Mouse (Mus musculus) heart, embryonic 15.5 days (tissue): Measurements from ENCODE around the gene Pilra. TPM values are rescaled to one million over a fixed set of nuclear protein-coding genes. Genes with fewer than 3 reads are reported as not detected.
"Not testable (repeated sequence)": the region's sequence is repeated elsewhere in the genome, so short reads cannot be mapped to it uniquely, and the experiment has no call there.

ENCODE experiments used
- ATAC-seq: fragments of 200-750 bp; cut with Nextera tagmentation; replicated peaks from 2 replicates; pipeline ENCODE4 v1.8.0; 2017; ENCODE audit warnings: low read depth, moderate TSS enrichment; ENCODE audit not compliant: insufficient number of reproducible peaks, insufficient read depth, low FRiP score
- H3K27ac ChIP-seq: fragments of 300-500 bp; sonication (generic); 2 replicates; pipeline ENCODE4 v1.5.1; 2015; ENCODE audit warnings: mild to moderate bottlenecking, inconsistent platforms
- H3K27me3 ChIP-seq: fragments of 300-500 bp; sonication (generic); 2 replicates; pipeline ENCODE4 v1.6.1; 2015; ENCODE audit warnings: inconsistent platforms
- H3K36me3 ChIP-seq: fragments of 300-500 bp; sonication (generic); 2 replicates; pipeline ENCODE4 v1.6.1; 2015; ENCODE audit warnings: mild to moderate bottlenecking, inconsistent platforms
- H3K4me1 ChIP-seq: fragments of 300-500 bp; sonication (generic); replicated peaks from 2 replicates; pipeline ENCODE4 v1.6.1; 2015; ENCODE audit warnings: inconsistent platforms
- H3K4me2 ChIP-seq: fragments of 300-500 bp; sonication (generic); 2 replicates; pipeline ENCODE4 v1.6.1; 2015; ENCODE audit warnings: inconsistent platforms, mild to moderate bottlenecking, moderate library complexity
- H3K4me3 ChIP-seq: fragments of 300-500 bp; sonication (generic); 2 replicates; pipeline ENCODE4 v1.5.1; 2015; ENCODE audit warnings: mild to moderate bottlenecking, inconsistent platforms
- H3K9ac ChIP-seq: fragments of 300-500 bp; sonication (generic); 2 replicates; pipeline ENCODE4 v1.6.1; 2015; ENCODE audit warnings: mild to moderate bottlenecking, inconsistent platforms
- H3K9me3 ChIP-seq: fragments of 300-500 bp; sonication (generic); replicated peaks from 2 replicates; pipeline ENCODE4 v1.6.1; 2016; ENCODE audit warnings: inconsistent platforms
- WGBS: fragments of 180-500 bp; shearing (Covaris S2); methylation state at CpG from one replicate; pipeline ENCODE4 v1.1.7; 2015; ENCODE audit warnings: mixed read lengths; 5-methylcytosine and 5-hydroxymethylcytosine counted together
- polyA plus RNA-seq: library from polyadenylated mRNA; unstranded; fragments of >200 nt; fragmentation: Nextera tagmentation; extraction: Ambion mirVana; gene quantifications from 2 replicates; pipeline ENCODE4 v1.2.1, GENCODE M21; 2015

Pilra gene
- polyA plus RNA-seq, 1 experiment from 2014 or later = 2.2 TPM

GRCm38 (mm10) chr5:137854907-137855306 lies 18.8 kb upstream of the Pilra start:
- H3K36me3 ChIP-seq, H3K4me3 ChIP-seq, H3K9ac ChIP-seq, H3K4me1 ChIP-seq, H3K4me2 ChIP-seq, ATAC-seq, H3K27me3 ChIP-seq, H3K27ac ChIP-seq, H3K9me3 ChIP-seq: not testable (repeated sequence)
- 63% methylated on average over 3 of the region's 3 CpGs for WGBS

- H3K27ac ChIP-seq = not testable (repeated sequence)
These were observed 14.2 kb upstream of the Pilra start for GRCm38 (mm10) chr5:137850313-137850712.

GRCm38 (mm10) chr5:137837110-137837509 lies 1.0 kb upstream of the Pilra start:
- not testable (repeated sequence) for H3K9ac ChIP-seq, H3K4me1 ChIP-seq, H3K4me2 ChIP-seq, H3K27ac ChIP-seq, ATAC-seq, H3K4me3 ChIP-seq, H3K27me3 ChIP-seq, H3K9me3 ChIP-seq, H3K36me3 ChIP-seq

More at GRCm38 (mm10) chr5:137850313-137850712, 14.2 kb upstream of the Pilra start:
- H3K4me1 ChIP-seq, H3K9ac ChIP-seq, H3K27me3 ChIP-seq, H3K9me3 ChIP-seq, ATAC-seq, H3K4me3 ChIP-seq, H3K36me3 ChIP-seq, H3K4me2 ChIP-seq: not testable (repeated sequence)
- 69% methylated on average over 1 of the region's 1 CpGs for WGBS

GRCm38 (mm10) chr5:137836611-137837010 lies 530 bp upstream of the Pilra start:
- H3K36me3 ChIP-seq = no peaks in the 10 kb centered on the region
- no peaks in the 10 kb centered on the region for H3K9me3 ChIP-seq
- no peak overlapping the region for H3K9ac ChIP-seq
- H3K4me1 ChIP-seq = no peaks in the 10 kb centered on the region
- H3K27me3 ChIP-seq = no peaks in the 10 kb centered on the region
- H3K4me3 ChIP-seq = no peak overlapping the region
- no peak for ATAC-seq
- no peak overlapping the region for H3K27ac ChIP-seq
- H3K4me2 ChIP-seq = no peak overlapping the region

GRCm38 (mm10) chr5:137833500-137833899 lies 2.6 kb downstream of the Pilra start:
- 44% methylated on average over 4 of the region's 4 CpGs for WGBS
- Histone ChIP-seq H3K4me3 (no peak overlapping the region), H3K9ac (no peak overlapping the region), H3K27ac (no peak overlapping the region), H3K27me3 (no peaks in the 10 kb centered on the region), H3K36me3 (no peaks in the 10 kb centered on the region), H3K9me3 (no peaks in the 10 kb centered on the region), H3K4me2 (no peak overlapping the region), H3K4me1 (no peaks in the 10 kb centered on the region)
- ATAC-seq = peak; percentile 61

- no peaks in the 10 kb centered on the region for H3K4me1 ChIP-seq
- H3K9me3 ChIP-seq = no peaks in the 10 kb centered on the region
- WGBS = 66% methylated on average over 6 of the region's 6 CpGs
- no peak overlapping the region for H3K4me3 ChIP-seq
- no peak overlapping the region for H3K27ac ChIP-seq
- no peak overlapping the region for H3K4me2 ChIP-seq
- no peak overlapping the region for H3K9ac ChIP-seq
- H3K36me3 ChIP-seq = no peaks in the 10 kb centered on the region
- no peaks in the 10 kb centered on the region for H3K27me3 ChIP-seq
- ATAC-seq = no peak
These were observed 4.6 kb downstream of the Pilra start for GRCm38 (mm10) chr5:137831506-137831905.

GRCm38 (mm10) chr5:137831106-137831505 lies 5.0 kb downstream of the Pilra start:
- Histone ChIP-seq H3K27me3 (no peaks in the 10 kb centered on the region), H3K36me3 (no peaks in the 10 kb centered on the region), H3K9ac (no peak overlapping the region), H3K4me1 (no peaks in the 10 kb centered on the region), H3K9me3 (no peaks in the 10 kb centered on the region), H3K27ac (no peak overlapping the region), H3K4me3 (no peak overlapping the region), H3K4me2 (no peak overlapping the region)
- no peak for ATAC-seq
- 78% methylated on average over 4 of the region's 4 CpGs for WGBS

GRCm38 (mm10) chr5:137830238-137830637 lies 5.8 kb downstream of the Pilra start:
- 67% methylated on average over 7 of the region's 7 CpGs for WGBS
- no peak overlapping the region for H3K9ac ChIP-seq
- H3K27me3 ChIP-seq = no peaks in the 10 kb centered on the region
- no peak for ATAC-seq
- no peak overlapping the region for H3K4me2 ChIP-seq
- H3K9me3 ChIP-seq = no peaks in the 10 kb centered on the region
- H3K4me3 ChIP-seq = no peak overlapping the region
- H3K4me1 ChIP-seq = no peaks in the 10 kb centered on the region
- no peak overlapping the region; the same call in 1 of the 2 replicates for H3K27ac ChIP-seq
- H3K36me3 ChIP-seq = no peaks in the 10 kb centered on the region

GRCm38 (mm10) chr5:137828694-137829093 lies 7.4 kb downstream of the Pilra start:
- Histone ChIP-seq H3K4me2 (no peak overlapping the region), H3K4me1 (no peaks in the 10 kb centered on the region), H3K9ac (no peak overlapping the region), H3K27ac (no peak overlapping the region), H3K9me3 (no peaks in the 10 kb centered on the region), H3K4me3 (no peak overlapping the region), H3K36me3 (no peaks in the 10 kb centered on the region), H3K27me3 (no peaks in the 10 kb centered on the region)
- 72% methylated on average over 6 of the region's 6 CpGs for WGBS
- no peak for ATAC-seq

- no peak overlapping the region for H3K27ac ChIP-seq
- H3K4me3 ChIP-seq = no peak overlapping the region
- H3K9ac ChIP-seq = no peak overlapping the region
- H3K4me1 ChIP-seq = no peaks in the 10 kb centered on the region
- no peak for ATAC-seq
- H3K36me3 ChIP-seq = no peaks in the 10 kb centered on the region
- H3K9me3 ChIP-seq = no peaks in the 10 kb centered on the region
- WGBS = 39% methylated on average over 7 of the region's 7 CpGs
- no peak overlapping the region for H3K4me2 ChIP-seq
- H3K27me3 ChIP-seq = no peaks in the 10 kb centered on the region
These were observed 9.7 kb downstream of the Pilra start for GRCm38 (mm10) chr5:137826421-137826820.

- no peak overlapping the region for H3K27ac ChIP-seq
- H3K4me1 ChIP-seq = no peaks in the 10 kb centered on the region
- H3K4me3 ChIP-seq = no peak overlapping the region
- no peak overlapping the region for H3K4me2 ChIP-seq
- no peaks in the 10 kb centered on the region for H3K9me3 ChIP-seq
- H3K27me3 ChIP-seq = no peaks in the 10 kb centered on the region
- 77% methylated on average over 2 of the region's 2 CpGs for WGBS
- no peak for ATAC-seq
- H3K9ac ChIP-seq = no peak overlapping the region
- no peaks in the 10 kb centered on the region for H3K36me3 ChIP-seq
These were observed 10.1 kb downstream of the Pilra start for GRCm38 (mm10) chr5:137825971-137826370.

GRCm38 (mm10) chr5:137825030-137825429 lies 11.1 kb downstream of the Pilra start:
- no peak for ATAC-seq
- no peaks in the 10 kb centered on the region for H3K9me3 ChIP-seq
- H3K36me3 ChIP-seq = no peaks in the 10 kb centered on the region
- H3K27me3 ChIP-seq = no peaks in the 10 kb centered on the region
- H3K27ac ChIP-seq = no peak overlapping the region
- H3K4me3 ChIP-seq = no peak overlapping the region
- WGBS = 87% methylated on average over 3 of the region's 3 CpGs
- no peak overlapping the region for H3K4me2 ChIP-seq
- no peaks in the 10 kb centered on the region for H3K4me1 ChIP-seq
- H3K9ac ChIP-seq = no peak overlapping the region
